Mouse (Mus musculus) CH12.LX (cell line): Measurements from ENCODE around the gene Cox17.

Source experiments
- CHD2 ChIP-seq: IDR thresholded peaks from 2 replicates; pipeline ENCODE4 v1.6.1; 2011; ENCODE audit warnings: low read length, improper control_type of control experiment
- CTCF ChIP-seq, 2 experiments: IDR thresholded peaks in 1 of 2; conservative IDR thresholded peaks in 1 of 2; 2 replicates each; pipeline ENCODE4 v1.5.1; 2011 to 2012; ENCODE audit warnings: low read depth in 2 of 2, low read length in 2 of 2, improper control_type of control experiment in 1 of 2, inconsistent platforms in 1 of 2, mild to moderate bottlenecking in 1 of 2, moderate library complexity in 1 of 2
- JUND ChIP-seq: conservative IDR thresholded peaks from 2 replicates; pipeline ENCODE4 v1.6.1; 2011; ENCODE audit warnings: low read depth, low read length, improper control_type of control experiment
- POLR2A ChIP-seq: IDR thresholded peaks from 2 replicates; pipeline ENCODE4 v1.6.1; 2011; ENCODE audit warnings: low read depth, mild to moderate bottlenecking, improper control_type of control experiment, low read length
- ZMIZ1 ChIP-seq: IDR thresholded peaks from 2 replicates; pipeline ENCODE4 v1.6.1; 2012; ENCODE audit warnings: low read depth, mild to moderate bottlenecking, inconsistent platforms, low read length, improper control_type of control experiment

- no peak for TF ChIP-seq POLR2A
- no peak for TF ChIP-seq ZMIZ1
- no peak for TF ChIP-seq CTCF (conservative IDR thresholded peaks at IDR 0.05 in 1 of 2, IDR thresholded peaks at IDR 0.05 in 1 of 2; ENCODE audit: low read depth in 2 of 2, low read length in 2 of 2)
- no peak for TF ChIP-seq JUND
- TF ChIP-seq CHD2: no peak
Observed at GRCm38 (mm10) chr16:38362493-38363255, 15.9 kb downstream of the Cox17 start.
